ENCODE assay signal across 9 mouse cellular contexts in the genomic region with DNA sequence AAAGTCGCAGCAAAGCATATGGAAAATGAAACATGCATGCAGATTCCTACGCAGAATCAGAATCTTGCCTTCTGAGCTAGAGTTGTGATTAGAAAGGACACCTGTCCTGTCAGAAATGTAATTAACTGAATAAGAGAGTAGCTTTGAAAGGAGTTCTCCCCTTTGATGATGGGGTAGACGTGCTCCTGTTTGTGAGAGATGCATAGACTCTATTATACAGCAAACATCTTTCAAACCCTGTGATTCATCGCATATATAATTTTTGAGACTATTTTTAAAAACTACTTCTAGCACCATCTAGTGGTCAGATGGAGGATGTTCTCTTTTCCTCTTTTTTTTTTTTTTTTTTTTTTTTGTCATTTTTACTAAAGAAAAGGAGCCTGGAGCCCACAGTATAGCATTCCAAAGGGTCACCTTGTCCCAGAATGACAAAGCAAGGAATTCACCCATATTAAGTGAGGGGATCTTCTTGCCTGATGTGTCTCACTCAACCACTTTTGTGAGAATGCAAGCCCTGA.
DNase-seq lines count a peak whose midpoint lies in the region; ATAC-seq and TF ChIP-seq lines count a peak whose summit lies in the region.
"Had no signal": no experiment of that assay in that cellular context is flagged by ENCODE, and none has a peak within 500 bp of the region (broad histone marks: within the 10 kb centered on the region; RNA-seq: fewer than 3 reads in every experiment).

No protein-coding gene starts in this region.

- no peaks in the 10 kb centered on the region for H3K27me3 ChIP-seq in hindbrain, embryonic 11.5 days (ENCODE audit: control insufficient read depth, insufficient read depth, low read length)
- H3K27me3 ChIP-seq in hindbrain, embryonic 10.5 days (ENCODE audit: insufficient read depth, poor library complexity, severe bottlenecking) = no peaks in the 10 kb centered on the region
- no peaks in the 10 kb centered on the region for H3K27me3 ChIP-seq in CH12.LX (replicated peaks)

- no peak overlapping the region for H3K27ac ChIP-seq in hindbrain, embryonic 11.5 days (ENCODE audit: low read depth, low read length)
- H3K27ac ChIP-seq in hindbrain, embryonic 10.5 days = no peak overlapping the region
- H3K27ac ChIP-seq in CH12.LX (ENCODE audit: insufficient read depth, low read depth) = no peak overlapping the region
- H3K27ac ChIP-seq: macrophage had no signal

- dilution Hi-C loops in CH12.LX (cut with MboI; ENCODE audit: extremely low pct_ligation_motif_present, extremely low pct_unique_long_range_greater_than_20kb, low sequenced_read_pairs) = no loop called here

- TF ChIP-seq POLR2A in CH12.LX (IDR thresholded peaks at IDR 0.05; ENCODE audit: low read depth, low read length) = no peak

- DNase-seq in hindbrain, embryonic 11.5 days (ENCODE audit: low spot score) = peak; percentile 12
- DNase-seq in hindbrain, embryonic 10.5 days (ENCODE audit: low spot score) = no peak
- DNase-seq in CH12.LX (ENCODE audit: extremely low read depth) = peak; percentile 8
- no peak for DNase-seq in thymus, postnatal 4 days
- DNase-seq in spleen, adult 18-20 months = no peak
- DNase-seq in spleen, adult 12 weeks (ENCODE audit: low spot score) = no peak

- peak; percentile 17 to 77; a peak in 3 of 4 replicates for TF ChIP-seq CTCF in CH12.LX (conservative IDR thresholded peaks at IDR 0.05 in 1 of 2, IDR thresholded peaks at IDR 0.05 in 1 of 2; ENCODE audit: low read depth in 2 of 2, low read length in 2 of 2)

- WGBS in hindbrain, embryonic 11.5 days = 40% methylated on average over 4 of the region's 4 CpGs
- WGBS in hindbrain, embryonic 10.5 days = 42% methylated on average over 4 of the region's 4 CpGs

- H3K9me3 ChIP-seq in hindbrain, embryonic 11.5 days (ENCODE audit: control insufficient read depth, low read length) = no peaks in the 10 kb centered on the region
- no peaks in the 10 kb centered on the region for H3K9me3 ChIP-seq in hindbrain, embryonic 10.5 days
- no peaks in the 10 kb centered on the region for H3K9me3 ChIP-seq in CH12.LX (replicated peaks; ENCODE audit: low read length)

- TF ChIP-seq RAD21 in CH12.LX (IDR thresholded peaks at IDR 0.05; ENCODE audit: low read depth, low read length) = peak; percentile 70

- no peak overlapping the region for H3K4me3 ChIP-seq in hindbrain, embryonic 11.5 days (ENCODE audit: low read depth, low read length)
- no peak overlapping the region for H3K4me3 ChIP-seq in hindbrain, embryonic 10.5 days
- H3K4me3 ChIP-seq in CH12.LX (replicated peaks in 1 of 3; ENCODE audit: low read depth in 2 of 3, low read length in 2 of 3, poor library complexity in 1 of 3) = no peak overlapping the region

- no peak for ATAC-seq in hindbrain, embryonic 11.5 days (ENCODE audit: low FRiP score)
- peak; percentile 50; the same call in 1 of the 2 replicates for ATAC-seq in common myeloid progenitor, adult 5-6 weeks (replicated peaks; ENCODE audit: low read depth, poor library complexity, severe bottlenecking)
- 0 out of 2 replicates have a peak, but pooled peaks have one; percentile 22 for ATAC-seq in megakaryocyte-erythroid progenitor cell, adult 5-6 weeks (replicated peaks; ENCODE audit: low FRiP score, low TSS enrichment, poor library complexity, severe bottlenecking)

- in situ Hi-C loops in CH12.LX (cut with MboI; ENCODE audit: low pct_ligation_motif_present, low pct_unique_long_range_greater_than_20kb, low sequenced_read_pairs) = loop anchor here (5.0 to 10.0 kb wide), 2 partner anchors 84 to 277 kb away; a partner anchor contains a TSS

- H3K4me1 ChIP-seq in hindbrain, embryonic 11.5 days (replicated peaks; ENCODE audit: control insufficient read depth, insufficient read depth, low read length) = no peaks in the 10 kb centered on the region
- no peaks in the 10 kb centered on the region for H3K4me1 ChIP-seq in hindbrain, embryonic 10.5 days (replicated peaks)
- H3K4me1 ChIP-seq in CH12.LX (ENCODE audit: control insufficient read depth in 1 of 2, insufficient read depth in 2 of 2) = peaks cover 5 to 7% of the 10 kb centered on the region in 2 experiments; a peak in 3 of 4 replicates

- TF ChIP-seq EP300 in CH12.LX (IDR thresholded peaks at IDR 0.05; ENCODE audit: low read length) = no peak

- H3K36me3 ChIP-seq in hindbrain, embryonic 11.5 days (ENCODE audit: control insufficient read depth, insufficient read depth, low read length) = no peaks in the 10 kb centered on the region
- no peaks in the 10 kb centered on the region for H3K36me3 ChIP-seq in hindbrain, embryonic 10.5 days
- no peaks in the 10 kb centered on the region for H3K36me3 ChIP-seq in CH12.LX (replicated peaks in 1 of 2; ENCODE audit: control insufficient read depth in 1 of 2, insufficient read depth in 1 of 2, low read length in 1 of 2)

- no peak overlapping the region for H3K9ac ChIP-seq in hindbrain, embryonic 11.5 days (ENCODE audit: low read depth, low read length)
- H3K9ac ChIP-seq in CH12.LX (ENCODE audit: insufficient read depth, low read depth) = no peak overlapping the region

- no peaks in the 10 kb centered on the region for H3K79me2 ChIP-seq in CH12.LX (replicated peaks; ENCODE audit: control insufficient read depth, extremely low read depth, insufficient read depth, poor library complexity, severe bottlenecking)

- no peak overlapping the region for H3K4me2 ChIP-seq in hindbrain, embryonic 11.5 days (replicated peaks; ENCODE audit: low read depth, low read length)
- peak overlapping the region; percentile 74 for H3K4me2 ChIP-seq in CH12.LX (ENCODE audit: insufficient read depth, low read depth, poor library complexity, severe bottlenecking)

TF ChIP-seq in CH12.LX, 34 proteins besides CTCF, POLR2A, EP300 and RAD21:
- peak; percentile 63 for TF ChIP-seq SMC3 (IDR thresholded peaks at IDR 0.05; ENCODE audit: low read depth, low read length)
- TF ChIP-seq ZNF384 (IDR thresholded peaks at IDR 0.05; ENCODE audit: low read depth, low read length) = peak; percentile 99
- 0 out of 2 replicates have a peak, but pooled peaks have one; percentile 6 for TF ChIP-seq IRF4 (IDR thresholded peaks at IDR 0.05; ENCODE audit: low read depth, low read length)
- TF ChIP-seq HCFC1 (IDR thresholded peaks at IDR 0.05; ENCODE audit: low read depth, low read length) = no peak

Comparison
In these comparisons a context has a peak if more than half of its experiments do, and no peak if none do; other contexts are left out.
1. DNase-seq: peak in hindbrain, embryonic 11.5 days (single experiment) and CH12.LX (single experiment); none in hindbrain, embryonic 10.5 days (single experiment), thymus, postnatal 4 days (single experiment), spleen, adult 18-20 months (0 of 2) and spleen, adult 12 weeks (single experiment).